Mouse (Mus musculus) kidney, postnatal 0 days (tissue): Measurements from ENCODE around the gene Psmb11. TPM values are rescaled to one million over a fixed set of nuclear protein-coding genes. Genes with fewer than 3 reads are reported as not detected.

Source experiments
- ATAC-seq: fragments of 200-750 bp; cut with Nextera tagmentation; replicated peaks from 2 replicates; pipeline ENCODE4 v1.8.0; 2017; ENCODE audit warnings: low read depth, moderate number of reproducible peaks, moderate TSS enrichment, moderate library complexity; ENCODE audit not compliant: low FRiP score
- DNase-seq: peaks from one replicate; pipeline ENCODE4 v3.0.0-alpha.2; 2016; ENCODE audit warnings: low spot score
- H3K27ac ChIP-seq: fragments of 300-500 bp; sonication (generic); 2 replicates; pipeline ENCODE4 v1.5.1; 2014; ENCODE audit warnings: mild to moderate bottlenecking
- H3K27me3 ChIP-seq: fragments of 300-500 bp; sonication (generic); 2 replicates; pipeline ENCODE4 v1.6.1; 2014; ENCODE audit warnings: low read length, mixed read lengths; ENCODE audit not compliant: insufficient read depth
- H3K36me3 ChIP-seq: fragments of 300-500 bp; sonication (generic); 2 replicates; pipeline ENCODE4 v1.6.1; 2014; ENCODE audit warnings: low read length, mixed read lengths; ENCODE audit not compliant: insufficient read depth
- H3K4me1 ChIP-seq: fragments of 300-500 bp; sonication (generic); replicated peaks from 2 replicates; pipeline ENCODE4 v1.6.1; 2014; ENCODE audit warnings: antibody characterized with exemption, low read length, mixed read lengths; ENCODE audit not compliant: insufficient read depth
- H3K4me2 ChIP-seq: fragments of 300-500 bp; sonication (generic); 2 replicates; pipeline ENCODE4 v1.6.1; 2014; ENCODE audit warnings: mild to moderate bottlenecking, low read length, moderate library complexity, mixed read lengths
- H3K4me3 ChIP-seq: fragments of 300-500 bp; sonication (generic); replicated peaks from 2 replicates; pipeline ENCODE4 v1.5.1; 2014; ENCODE audit warnings: low read depth, low read length
- H3K9ac ChIP-seq: fragments of 300-500 bp; sonication (generic); 2 replicates; pipeline ENCODE4 v1.6.1; 2014; ENCODE audit warnings: low read depth, low read length
- H3K9me3 ChIP-seq: fragments of 300-500 bp; sonication (generic); replicated peaks from 2 replicates; pipeline ENCODE4 v1.6.1; 2016; ENCODE audit warnings: low read length, inconsistent platforms, mixed read lengths
- CTCF ChIP-seq: IDR thresholded peaks from 2 replicates; pipeline ENCODE4 v1.5.1; 2016; ENCODE audit warnings: antibody characterized with exemption, low read depth, mild to moderate bottlenecking, moderate library complexity
- WGBS: fragments of 180-500 bp; shearing (Covaris S2); extraction: QIAGEN DNeasy Blood & Tissue Kit; methylation state at CpG from one replicate; pipeline ENCODE4 v1.1.7; 2014; 5-methylcytosine and 5-hydroxymethylcytosine counted together
- polyA plus RNA-seq: library from polyadenylated mRNA; unstranded; fragments of >200 nt; fragmentation: Nextera tagmentation; extraction: Ambion mirVana; gene quantifications from 2 replicates; pipeline ENCODE4 v1.2.1, GENCODE M21; 2015

Psmb11 gene
- polyA plus RNA-seq, 1 experiment from 2014 or later, result not detected

- no peak overlapping the region for H3K4me2 ChIP-seq
- H3K9me3 ChIP-seq, result no peaks in the 10 kb centered on the region
- H3K9ac ChIP-seq, result no peak overlapping the region
- peaks cover 64% of the 10 kb centered on the region for H3K36me3 ChIP-seq
- ATAC-seq (no peak), DNase-seq (no peak)
- TF ChIP-seq CTCF, result no peak
- no peak overlapping the region for H3K27ac ChIP-seq
- H3K4me1 ChIP-seq, result peaks cover 5% of the 10 kb centered on the region; the same call in 1 of the 2 replicates
- H3K27me3 ChIP-seq, result no peaks in the 10 kb centered on the region
- no peak overlapping the region for H3K4me3 ChIP-seq
- 74% methylated on average over 4 of the region's 4 CpGs for WGBS
Measured at GRCm38 (mm10) chr14:54647900-54648299, 26.7 kb downstream of the Psmb11 start.

GRCm38 (mm10) chr14:54650621-54651454 is 29.6 kb downstream of the Psmb11 start:
- 56% methylated on average over 23 of the region's 23 CpGs for WGBS
- peak; percentile 99 for TF ChIP-seq CTCF
- Histone ChIP-seq H3K9me3 (no peaks in the 10 kb centered on the region), H3K27ac (no peak overlapping the region), H3K4me2 (no peak overlapping the region), H3K36me3 (peaks cover 42% of the 10 kb centered on the region), H3K4me3 (no peak overlapping the region), H3K9ac (no peak overlapping the region), H3K27me3 (no peaks in the 10 kb centered on the region), H3K4me1 (peaks cover 6% of the 10 kb centered on the region; the same call in 1 of the 2 replicates)
- ATAC-seq (peak; percentile 49), DNase-seq (peak; percentile 97)

GRCm38 (mm10) chr14:54651556-54651955 is 30.3 kb downstream of the Psmb11 start:
- peaks cover 6% of the 10 kb centered on the region; the same call in 1 of the 2 replicates for H3K4me1 ChIP-seq
- no peak overlapping the region for H3K27ac ChIP-seq

GRCm38 (mm10) chr14:54652787-54653186 is 31.6 kb downstream of the Psmb11 start:
- WGBS, result 0% methylated on average over 7 of the region's 7 CpGs
- no peak for TF ChIP-seq CTCF

More at GRCm38 (mm10) chr14:54651556-54651955, 30.3 kb downstream of the Psmb11 start:
- TF ChIP-seq CTCF, result no peak
- WGBS, result 79% methylated on average over 4 of the region's 4 CpGs
- no peak for ATAC-seq
- no peak overlapping the region for H3K4me3 ChIP-seq
- H3K36me3 ChIP-seq, result peaks cover 40% of the 10 kb centered on the region
- no peak overlapping the region for H3K9ac ChIP-seq
- no peaks in the 10 kb centered on the region for H3K9me3 ChIP-seq
- DNase-seq, result no peak
- H3K27me3 ChIP-seq, result no peaks in the 10 kb centered on the region
- H3K4me2 ChIP-seq, result no peak overlapping the region

GRCm38 (mm10) chr14:54653496-54653895 is 32.3 kb downstream of the Psmb11 start:
- H3K27me3 ChIP-seq, result no peaks in the 10 kb centered on the region
- no peaks in the 10 kb centered on the region for H3K9me3 ChIP-seq
- H3K27ac ChIP-seq, result peak overlapping the region; percentile 82
- peak overlapping the region; percentile 76 for H3K4me3 ChIP-seq
- H3K36me3 ChIP-seq, result peaks cover 40% of the 10 kb centered on the region
- peak overlapping the region; percentile 72 for H3K4me2 ChIP-seq
- peaks cover 6% of the 10 kb centered on the region; the same call in 1 of the 2 replicates for H3K4me1 ChIP-seq
- under 1% methylated on average over 12 of the region's 12 CpGs for WGBS
- DNase-seq, result peak; percentile 96
- TF ChIP-seq CTCF, result peak; percentile 23; the same call in 1 of the 2 replicates
- ATAC-seq, result peak; percentile 89
- H3K9ac ChIP-seq, result peak overlapping the region; percentile 83

More at GRCm38 (mm10) chr14:54652787-54653186, 31.6 kb downstream of the Psmb11 start:
- Histone ChIP-seq H3K27me3 (no peaks in the 10 kb centered on the region), H3K4me2 (peak overlapping the region; percentile 72), H3K4me3 (peak overlapping the region; percentile 76), H3K9me3 (no peaks in the 10 kb centered on the region), H3K9ac (peak overlapping the region; percentile 83), H3K36me3 (peaks cover 42% of the 10 kb centered on the region), H3K27ac (peak overlapping the region; percentile 82), H3K4me1 (peaks cover 6% of the 10 kb centered on the region; the same call in 1 of the 2 replicates)
- DNase-seq (peak; percentile 12), ATAC-seq (no peak)

GRCm38 (mm10) chr14:54660009-54660408 is 38.8 kb downstream of the Psmb11 start:
- Histone ChIP-seq H3K9me3 (no peaks in the 10 kb centered on the region), H3K4me2 (no peak overlapping the region), H3K4me3 (no peak overlapping the region), H3K36me3 (peaks cover 76% of the 10 kb centered on the region), H3K9ac (no peak overlapping the region), H3K4me1 (no peaks in the 10 kb centered on the region), H3K27ac (no peak overlapping the region), H3K27me3 (no peaks in the 10 kb centered on the region)
- no peak for ATAC-seq
- no peak for DNase-seq
- 91% methylated on average over 2 of the region's 2 CpGs for WGBS
- TF ChIP-seq CTCF, result no peak
